Mouse (Mus musculus): Measurements from ENCODE around the gene Ankrd44. TPM values are rescaled to one million over a fixed set of nuclear protein-coding genes. Genes with fewer than 3 reads are reported as not detected.

Ankrd44 gene
- total RNA-seq, 2 experiments from 2014 or later: 5.1 to 6.2 TPM

GRCm38 (mm10) chr1:54716921-54717320 is 209.3 kb downstream of the Ankrd44 start:
- no peak for DNase-seq
- intact Hi-C loops (cut with DNase I): no loop called here

- no peak for DNase-seq
- intact Hi-C loops (cut with DNase I): no loop called here
Observed at GRCm38 (mm10) chr1:54715061-54715760, 211.0 kb downstream of the Ankrd44 start.

- DNase-seq: no peak
- intact Hi-C loops (cut with DNase I): no loop called here
Observed at GRCm38 (mm10) chr1:54713231-54714173, 212.7 kb downstream of the Ankrd44 start.

GRCm38 (mm10) chr1:54711568-54711967 is 214.6 kb downstream of the Ankrd44 start:
- intact Hi-C loops (cut with DNase I): no loop called here

DNA sequence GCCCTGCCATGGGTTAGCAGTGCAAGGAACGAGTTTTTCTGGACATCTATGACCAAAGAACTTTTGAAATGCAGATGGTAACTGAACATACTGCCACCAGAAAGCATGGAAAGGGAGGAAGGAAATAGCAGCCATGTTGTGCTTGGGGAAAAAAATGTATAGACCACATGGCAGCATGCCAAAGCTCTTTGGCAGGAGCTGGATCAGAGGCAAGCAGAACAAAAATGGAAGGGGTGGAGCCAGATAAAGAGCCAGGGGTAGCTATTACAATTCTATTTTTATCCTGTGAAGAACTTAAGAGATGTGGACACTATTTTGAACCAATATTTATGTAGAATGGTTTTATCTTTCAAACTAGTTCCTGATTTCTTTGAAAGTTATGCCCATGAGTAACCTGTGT is 215.6 kb downstream of the Ankrd44 start:
- intact Hi-C loops (cut with DNase I): no loop called here
- DNase-seq: no peak

More at GRCm38 (mm10) chr1:54711568-54711967, 214.6 kb downstream of the Ankrd44 start:
- no peak for DNase-seq

DNA sequence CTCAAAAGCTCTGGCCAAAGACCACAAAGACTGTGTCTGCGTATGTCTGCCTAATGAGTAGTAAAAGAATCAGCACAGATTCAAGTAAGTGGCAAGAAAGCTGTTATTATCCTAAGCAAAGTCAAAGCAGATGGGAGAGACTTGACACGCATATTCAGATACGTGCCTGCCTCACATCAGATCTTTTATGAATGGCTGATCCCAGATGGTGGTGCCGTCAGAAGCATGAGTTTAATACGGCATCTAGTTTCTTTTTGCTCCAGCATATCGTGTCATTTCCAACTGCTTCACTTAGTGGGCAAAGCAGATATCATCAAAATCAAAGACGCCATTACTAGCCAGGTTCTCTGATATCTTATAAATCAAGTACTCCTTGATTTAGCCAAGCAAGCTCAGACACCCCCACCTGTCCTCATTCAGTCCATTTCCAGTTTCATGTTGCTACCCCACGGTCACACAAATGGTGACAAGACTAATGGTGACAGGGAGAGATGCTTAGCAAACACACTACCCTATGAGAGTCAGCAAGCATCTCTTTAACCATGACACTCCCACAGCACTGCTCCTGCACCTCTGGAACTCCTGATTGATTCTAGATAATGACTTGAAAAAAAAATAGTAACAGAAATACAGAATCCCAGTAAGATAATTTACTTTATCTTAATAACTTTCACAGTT is 218.2 kb downstream of the Ankrd44 start:
- no peak for DNase-seq
- intact Hi-C loops (cut with DNase I): no loop called here

- intact Hi-C loops (cut with DNase I): no loop called here
- DNase-seq: no peak
Observed at GRCm38 (mm10) chr1:54707036-54707887, 218.9 kb downstream of the Ankrd44 start.

GRCm38 (mm10) chr1:54706621-54707020 is 219.6 kb downstream of the Ankrd44 start:
- intact Hi-C loops (cut with DNase I): no loop called here
- no peak for DNase-seq

GRCm38 (mm10) chr1:54703466-54703865 is 222.7 kb downstream of the Ankrd44 start:
- intact Hi-C loops (cut with DNase I): no loop called here
- no peak for DNase-seq

- intact Hi-C loops (cut with DNase I): no loop called here
- DNase-seq: no peak
Observed at GRCm38 (mm10) chr1:54702918-54703317, 223.3 kb downstream of the Ankrd44 start.

- no peak for DNase-seq
- intact Hi-C loops (cut with DNase I): no loop called here
Observed at GRCm38 (mm10) chr1:54695396-54695795, 230.8 kb downstream of the Ankrd44 start.

DNA sequence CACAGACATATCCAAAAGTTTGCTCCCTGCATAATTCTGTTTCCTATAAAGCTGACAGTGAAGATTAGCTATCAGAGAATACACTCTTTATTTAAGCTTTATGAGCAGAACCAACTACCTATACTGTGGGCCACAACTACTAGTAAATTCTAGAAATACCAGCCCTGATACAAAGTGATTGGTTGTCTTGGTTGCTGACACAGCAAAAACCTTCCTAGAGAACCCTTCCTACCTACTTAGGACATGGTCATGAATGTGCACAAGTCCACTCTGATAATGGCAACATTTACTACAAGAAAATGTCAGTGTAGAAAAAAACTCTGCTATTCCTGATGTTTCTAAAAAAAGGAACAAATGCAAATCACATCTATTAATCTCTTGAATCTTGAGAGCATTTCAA is 234.4 kb downstream of the Ankrd44 start:
- intact Hi-C loops (cut with DNase I): no loop called here
- no peak for DNase-seq

GRCm38 (mm10) chr1:54690291-54690965 is 235.8 kb downstream of the Ankrd44 start:
- intact Hi-C loops (cut with DNase I): no loop called here
- no peak for DNase-seq

DNA sequence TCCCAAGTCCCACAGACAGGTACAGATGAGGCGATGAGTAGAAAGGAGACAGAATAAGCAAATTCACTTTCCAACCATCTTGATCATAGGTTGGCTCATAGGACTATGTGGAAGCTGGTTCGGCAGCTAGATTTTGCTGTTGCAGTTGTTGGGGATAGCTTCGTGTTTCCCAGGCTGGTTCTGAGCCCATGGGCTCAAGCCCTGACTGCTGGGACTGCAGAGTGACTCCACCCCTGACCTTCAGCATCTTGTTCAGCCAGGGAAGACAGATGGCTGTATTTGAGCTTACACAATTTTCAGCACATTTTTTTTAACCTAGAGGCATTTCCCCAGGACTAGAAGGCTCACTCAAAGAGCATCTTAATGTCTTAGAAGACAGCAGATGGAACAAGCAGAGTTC is 237.7 kb downstream of the Ankrd44 start:
- intact Hi-C loops (cut with DNase I): no loop called here
- DNase-seq: no peak

- DNase-seq: no peak
- intact Hi-C loops (cut with DNase I): no loop called here
Observed at GRCm38 (mm10) chr1:54684316-54684715, 241.9 kb downstream of the Ankrd44 start.

- intact Hi-C loops (cut with DNase I): no loop called here
Observed at GRCm38 (mm10) chr1:54679556-54679955, 246.6 kb downstream of the Ankrd44 start.

DNA sequence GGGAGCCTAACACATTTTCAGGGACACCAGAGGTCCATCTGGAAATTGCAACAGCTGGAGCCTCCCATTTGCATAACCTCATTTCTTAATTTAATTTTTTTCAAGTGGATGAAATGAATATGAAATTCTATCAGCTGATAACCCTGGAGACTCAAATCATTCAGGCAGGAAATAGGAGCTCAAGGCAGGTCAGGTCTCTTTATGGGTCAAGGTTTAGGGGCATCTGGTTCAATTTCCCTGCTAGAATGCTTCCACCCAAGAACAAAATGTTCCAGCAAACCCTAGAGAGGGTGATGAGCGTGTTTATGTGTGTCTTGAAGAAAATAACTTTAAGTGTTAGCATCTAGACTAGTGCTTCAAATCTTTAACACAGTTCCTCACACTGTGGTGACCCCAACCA is 248.2 kb downstream of the Ankrd44 start:
- intact Hi-C loops (cut with DNase I): no loop called here
- DNase-seq: no peak

More at GRCm38 (mm10) chr1:54679556-54679955, 246.6 kb downstream of the Ankrd44 start:
- DNase-seq: no peak

- intact Hi-C loops (cut with DNase I): no loop called here
- DNase-seq: no peak
Observed at GRCm38 (mm10) chr1:54675478-54675877, 250.7 kb downstream of the Ankrd44 start.

DNA sequence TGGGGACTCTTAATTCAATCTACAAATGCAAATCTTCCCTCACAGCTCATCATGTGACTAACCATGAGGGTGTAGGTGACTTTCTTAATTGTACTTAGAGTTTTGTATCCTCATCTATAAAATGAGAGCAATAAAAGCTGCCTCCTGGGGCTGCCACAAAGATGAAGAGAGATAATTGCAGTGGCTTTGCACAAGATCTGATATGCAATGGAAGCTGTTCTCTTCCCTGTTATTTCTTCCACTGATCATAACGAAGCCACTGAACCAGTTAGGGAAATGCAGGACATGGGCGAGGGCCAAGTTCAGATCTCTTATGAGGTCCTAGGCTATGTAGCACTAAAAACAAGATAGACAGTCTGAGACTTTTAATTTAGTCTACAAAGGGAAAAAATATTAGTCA is 258.2 kb downstream of the Ankrd44 start:
- intact Hi-C loops (cut with DNase I): loop anchor here (2.0 to 5.0 kb wide), 3 partner anchors 164 to 313 kb away; partner anchors contain the start of gene Ankrd44
- DNase-seq: no peak

All from gastrocnemius, postnatal 36 days (tissue).